Mouse (Mus musculus): ENCODE data around the gene Mettl22. TPM values are rescaled to one million over a fixed set of nuclear protein-coding genes. Genes with fewer than 3 reads are reported as not detected.

Mettl22 gene
- total RNA-seq, 4 experiments from 2014 or later: 26.1 to 30.1 (median 26.4) TPM

DNA sequence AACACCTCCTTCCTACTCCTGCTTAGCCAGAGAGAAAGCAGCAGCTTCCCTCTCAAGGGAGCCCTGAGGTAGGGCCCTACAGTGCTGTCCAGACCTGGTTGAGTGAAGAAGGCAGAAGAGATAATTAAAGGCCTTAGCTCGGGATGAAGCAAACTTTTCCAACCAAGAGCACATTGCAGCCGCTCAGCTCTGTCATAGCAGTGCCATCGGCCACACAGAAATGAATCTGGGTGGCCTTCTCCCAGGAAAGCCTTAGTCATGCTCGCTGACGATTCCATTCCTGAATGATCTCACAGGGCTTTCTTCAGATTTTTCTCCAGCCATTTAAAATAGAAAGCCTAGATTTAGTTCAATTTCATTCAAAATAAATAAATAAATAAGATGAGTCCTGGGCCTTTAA is 39.3 kb downstream of the Mettl22 start:
- no peak for DNase-seq (ENCODE audit: low spot score in 2 of 2)

DNA sequence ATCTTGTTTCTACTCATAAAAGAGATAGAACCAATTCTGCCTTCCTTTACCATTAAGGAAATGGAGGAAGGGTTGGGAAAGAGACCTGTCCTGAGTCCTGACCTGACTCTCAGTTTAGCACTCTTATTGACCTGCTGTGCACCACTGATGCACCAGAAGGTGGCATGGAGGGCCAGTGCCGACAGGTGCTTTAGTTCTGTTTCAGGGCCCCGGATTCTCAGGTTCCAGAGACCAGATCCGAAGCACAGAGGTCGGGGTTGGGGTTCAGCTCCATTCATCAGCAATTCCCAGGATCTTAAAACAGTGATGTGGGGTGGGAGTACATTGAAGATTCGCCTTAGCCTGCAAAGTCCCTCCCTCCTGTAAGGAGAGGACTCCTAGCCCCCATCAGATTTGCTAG is 42.2 kb downstream of the Mettl22 start:
- DNase-seq (ENCODE audit: low spot score in 2 of 2): no peak

DNA sequence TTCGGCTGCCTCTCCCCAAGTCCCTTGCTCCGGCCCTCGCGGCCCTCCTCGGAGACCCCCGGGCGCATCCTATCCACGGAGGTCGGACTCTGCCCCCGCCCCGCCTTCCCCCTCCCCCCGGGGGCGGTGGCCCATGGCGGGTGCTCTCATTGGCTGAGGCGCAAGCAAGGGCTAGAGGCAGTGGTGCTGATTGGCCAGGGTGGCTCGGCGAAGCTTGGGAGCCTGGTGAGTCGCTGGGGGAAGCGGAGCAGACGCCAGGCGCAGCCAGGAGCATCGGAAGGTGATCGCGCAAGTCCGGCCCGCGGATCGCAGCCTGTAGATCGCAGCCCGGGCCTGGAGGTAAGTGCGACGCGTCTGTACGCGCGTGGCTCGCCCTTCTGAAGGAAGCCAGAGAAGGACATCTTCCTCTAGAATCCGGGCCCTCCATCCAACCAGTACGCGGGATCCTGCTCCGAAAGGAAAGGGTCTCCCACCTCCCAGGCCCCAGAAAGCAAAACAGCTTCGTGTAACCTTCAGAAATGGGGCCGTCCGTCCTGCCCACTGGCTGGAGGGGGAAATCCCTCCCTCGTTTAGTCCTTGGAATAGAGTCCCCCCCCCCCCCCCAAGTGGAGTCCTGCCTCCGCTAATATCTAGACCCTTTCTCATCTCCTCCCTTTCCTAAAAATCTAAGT is 42.8 kb downstream of the Mettl22 start, which contains the start of gene Abat:
Abat (plus strand) TSS at position 194 of the 671 bp plus-strand sequence.
- peak; percentile 94 for DNase-seq (ENCODE audit: low spot score in 2 of 2)

DNA sequence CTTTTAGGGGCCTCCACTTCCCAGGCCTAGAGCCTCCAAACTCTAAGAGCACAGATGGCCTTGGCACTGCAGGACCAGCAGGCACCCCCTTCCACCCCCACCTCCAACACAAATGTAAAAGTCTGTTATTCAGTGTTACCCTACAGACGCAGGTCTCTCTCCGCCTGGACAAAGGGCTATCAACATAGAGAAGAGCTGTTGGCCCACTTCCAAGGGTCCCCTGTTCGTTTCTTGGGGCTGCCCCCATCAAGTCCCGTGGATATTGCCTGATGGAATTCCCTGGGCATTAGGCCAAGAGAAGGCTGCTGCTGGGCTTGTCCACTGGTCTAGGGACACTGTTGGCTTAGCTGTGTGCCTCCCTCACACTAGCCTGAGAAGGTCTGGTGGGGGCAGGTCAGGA is 43.6 kb downstream of the Mettl22 start:
- peak in 1 of 2 experiments; percentile 28 for DNase-seq (ENCODE audit: low spot score in 2 of 2)

DNA sequence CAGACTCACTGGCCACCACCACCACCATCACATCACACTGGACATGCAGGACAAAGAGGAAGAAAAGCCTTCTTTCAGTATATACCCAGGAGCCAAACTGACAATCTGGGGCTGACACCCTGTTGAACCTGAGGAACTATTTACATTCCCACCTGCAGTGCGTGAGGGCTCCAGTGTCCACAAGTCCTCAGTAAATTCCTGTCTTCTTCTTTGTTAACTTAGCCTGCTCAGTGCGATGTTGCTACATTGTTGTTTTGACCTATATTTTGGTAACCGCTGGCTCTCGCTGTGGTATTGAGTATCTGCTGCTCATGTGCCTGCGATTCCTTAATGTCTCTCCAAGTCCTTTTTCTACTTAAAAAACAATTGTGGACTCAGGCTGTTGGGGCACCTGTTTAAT is 49.9 kb downstream of the Mettl22 start:
- DNase-seq (ENCODE audit: low spot score in 2 of 2): no peak

DNA sequence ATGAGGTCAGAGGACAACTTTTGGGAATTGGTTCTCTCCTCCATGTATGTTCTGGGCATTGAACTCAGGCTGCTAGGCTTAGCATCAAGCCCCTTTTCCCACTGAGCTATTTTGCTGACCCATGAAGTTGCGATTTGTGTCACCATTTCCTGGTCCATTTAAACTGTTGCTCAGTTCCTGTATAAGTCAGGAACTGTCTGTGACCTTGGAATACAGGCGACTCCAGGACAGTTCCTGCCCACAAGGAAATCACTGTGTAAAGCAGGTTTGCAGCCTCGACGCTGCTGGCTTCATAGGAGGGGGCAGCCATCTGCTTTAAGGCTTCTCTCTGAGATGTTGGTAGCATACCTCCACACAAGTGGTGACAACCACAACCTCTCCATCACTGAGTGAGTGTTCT is 50.7 kb downstream of the Mettl22 start:
- DNase-seq (ENCODE audit: low spot score in 2 of 2): no peak

DNA sequence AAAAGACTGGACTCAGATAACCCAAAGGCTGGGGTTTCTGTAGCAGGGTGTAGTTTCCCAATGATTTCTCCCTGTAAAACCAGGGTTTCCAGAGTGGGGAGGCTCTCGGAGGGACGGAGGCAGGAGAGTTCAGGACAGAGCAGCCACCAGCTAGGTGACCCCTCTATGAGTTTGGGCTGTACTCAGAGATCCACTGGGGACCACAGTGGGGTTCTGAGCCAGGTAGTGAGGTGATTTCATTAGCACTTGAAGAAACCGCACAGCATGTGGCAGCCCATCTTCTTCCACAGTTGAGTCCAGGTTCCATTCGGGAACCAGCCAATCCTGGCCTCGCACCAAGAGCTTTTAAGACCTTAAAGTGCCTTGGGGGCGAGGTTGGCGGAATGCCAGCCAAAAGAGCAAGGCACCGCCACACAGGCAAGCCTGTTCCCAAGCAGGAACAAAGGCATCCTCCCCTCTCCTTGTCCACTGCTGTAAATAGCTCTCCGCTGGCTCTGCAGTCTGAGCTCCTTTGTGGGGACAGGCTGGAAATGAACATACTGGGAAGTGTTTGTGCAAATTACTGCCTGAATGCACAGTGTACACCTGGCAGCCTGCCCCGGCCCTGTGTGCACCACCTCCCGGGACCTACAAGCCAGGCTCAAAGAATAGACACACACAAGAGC is 53.0 kb downstream of the Mettl22 start:
- DNase-seq (ENCODE audit: low spot score in 2 of 2): peak; percentile 43 to 49

DNA sequence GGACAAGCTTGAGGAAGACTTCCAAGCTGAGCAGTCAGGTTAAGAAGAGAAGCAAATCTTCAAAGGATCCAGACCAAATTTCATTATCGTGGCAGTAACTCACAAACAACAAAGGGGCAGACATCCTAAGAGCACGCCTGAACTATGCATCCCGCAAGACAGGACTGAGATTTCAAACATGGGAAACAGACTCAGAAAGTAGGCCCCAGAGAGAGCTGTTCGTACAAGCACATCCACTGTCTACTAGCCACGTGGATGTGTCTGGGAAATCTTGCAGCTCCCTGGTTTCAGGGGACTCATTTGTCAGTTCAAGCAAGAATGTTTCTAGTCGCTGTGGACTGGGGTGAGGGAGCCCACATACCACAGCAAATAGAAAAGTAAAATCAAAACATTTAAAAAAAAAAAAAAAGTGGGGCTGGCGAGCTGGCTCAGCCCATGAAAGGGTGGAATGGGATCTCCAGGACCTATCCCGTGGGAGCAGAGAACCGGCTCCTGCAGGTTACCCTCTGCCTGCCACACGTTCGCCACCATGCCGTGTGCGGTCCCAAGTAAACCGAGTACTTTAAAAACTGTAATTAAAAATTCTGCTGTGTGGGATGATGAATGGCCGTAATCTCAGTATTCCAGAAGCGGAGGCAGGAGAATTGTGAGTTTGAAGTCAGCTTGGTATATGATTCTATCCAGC is 53.7 kb downstream of the Mettl22 start:
- DNase-seq (ENCODE audit: low spot score in 2 of 2): no peak

DNA sequence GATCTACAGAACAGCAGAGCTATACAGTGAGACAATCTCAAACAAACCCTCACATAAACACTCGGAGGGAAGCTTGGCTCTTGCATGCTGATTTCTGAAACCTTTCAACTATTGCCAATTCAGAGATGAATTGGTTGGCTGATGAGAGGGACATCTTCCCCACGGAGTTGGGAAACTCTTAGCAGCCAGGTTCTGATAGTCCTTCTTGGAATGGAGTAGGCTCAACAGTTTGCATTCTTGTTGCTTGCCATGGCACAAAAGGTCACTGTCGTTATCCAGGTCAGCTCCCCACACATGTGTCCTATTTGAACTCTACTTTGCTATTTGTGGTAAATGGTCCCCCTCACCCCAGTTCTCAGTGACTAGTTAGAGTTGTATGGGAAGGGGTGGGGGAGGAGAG is 54.7 kb downstream of the Mettl22 start:
- DNase-seq (ENCODE audit: low spot score in 2 of 2): no peak

DNA sequence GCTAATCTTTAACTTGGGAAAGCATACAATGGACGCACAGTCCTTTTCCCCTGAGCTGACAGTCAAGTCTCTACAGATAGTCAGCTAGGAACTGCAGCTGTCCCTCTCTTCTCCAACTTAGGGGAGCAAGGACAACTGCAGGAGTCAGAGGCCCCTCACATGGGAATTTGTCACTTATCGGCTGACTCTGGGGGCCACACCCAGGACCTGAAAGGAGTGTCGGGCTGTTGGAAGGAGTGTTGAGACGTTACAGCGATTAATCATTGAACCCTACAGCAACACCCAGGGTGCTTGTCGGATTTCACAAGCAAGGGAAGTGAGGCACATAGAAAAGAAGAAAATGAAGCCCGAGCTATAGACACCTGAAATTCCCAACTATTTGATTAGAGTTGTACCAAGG is 55.3 kb downstream of the Mettl22 start:
- DNase-seq (ENCODE audit: low spot score in 2 of 2): no peak

DNA sequence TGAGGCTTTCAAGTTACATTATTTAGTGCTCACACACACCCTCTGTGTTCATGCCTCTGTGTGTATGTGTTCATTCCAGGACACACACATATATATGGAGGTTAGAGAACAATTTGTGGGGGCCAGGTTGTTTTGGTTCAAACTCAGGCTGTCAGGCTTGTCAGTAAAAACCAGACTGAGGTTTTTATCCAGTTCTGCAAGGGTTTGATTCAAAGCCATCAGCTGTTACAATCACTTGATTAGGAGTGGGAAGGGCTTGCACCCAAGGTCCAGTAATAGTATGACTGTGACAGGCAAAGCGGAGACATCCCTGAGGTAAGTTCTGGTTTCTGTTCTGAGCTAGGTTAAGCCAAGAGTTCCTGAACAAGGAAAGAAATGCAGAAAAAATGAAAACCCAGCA is 58.8 kb downstream of the Mettl22 start:
- no peak for DNase-seq (ENCODE audit: low spot score in 2 of 2)

DNA sequence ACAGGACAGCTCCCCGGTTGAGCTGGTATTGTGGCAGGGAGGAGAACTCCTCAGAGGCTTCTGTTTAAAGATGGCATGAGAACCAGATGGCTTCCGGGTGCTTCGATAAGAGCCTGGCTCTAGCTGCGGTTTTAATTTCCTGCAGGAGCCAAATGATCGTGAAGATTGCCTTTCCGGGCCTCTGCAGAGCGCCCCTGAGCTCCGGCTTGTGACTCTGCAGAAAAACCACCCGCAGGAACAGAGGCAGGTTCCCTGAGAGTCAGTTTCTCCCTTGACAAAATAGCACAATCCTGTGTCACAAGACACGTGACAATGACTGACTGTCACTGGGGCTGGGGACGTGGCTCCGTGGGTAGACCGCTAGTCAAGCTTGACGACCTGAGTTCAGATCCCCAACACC is 59.4 kb downstream of the Mettl22 start:
- no peak for DNase-seq (ENCODE audit: low spot score in 2 of 2)

DNA sequence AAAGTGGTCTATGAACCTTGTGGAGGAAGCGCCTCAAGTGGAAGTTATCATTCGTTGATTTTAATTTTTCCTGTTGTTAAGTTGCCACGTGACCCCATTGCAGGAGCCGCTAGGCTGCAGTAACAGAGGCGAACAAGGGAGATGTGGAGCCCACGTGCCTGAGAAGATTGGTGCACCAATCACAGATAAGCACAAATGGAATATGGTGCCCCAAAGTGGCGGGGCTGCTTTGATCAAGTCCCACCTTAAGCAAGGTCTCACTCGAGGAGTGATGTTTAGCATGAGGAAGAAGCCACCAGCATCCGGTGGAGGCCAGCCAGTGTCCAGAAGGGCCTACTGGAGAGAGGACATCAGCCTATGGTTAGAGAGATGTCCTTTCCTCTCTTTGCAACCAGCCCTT is 61.9 kb downstream of the Mettl22 start:
- DNase-seq (ENCODE audit: low spot score in 2 of 2): no peak

DNA sequence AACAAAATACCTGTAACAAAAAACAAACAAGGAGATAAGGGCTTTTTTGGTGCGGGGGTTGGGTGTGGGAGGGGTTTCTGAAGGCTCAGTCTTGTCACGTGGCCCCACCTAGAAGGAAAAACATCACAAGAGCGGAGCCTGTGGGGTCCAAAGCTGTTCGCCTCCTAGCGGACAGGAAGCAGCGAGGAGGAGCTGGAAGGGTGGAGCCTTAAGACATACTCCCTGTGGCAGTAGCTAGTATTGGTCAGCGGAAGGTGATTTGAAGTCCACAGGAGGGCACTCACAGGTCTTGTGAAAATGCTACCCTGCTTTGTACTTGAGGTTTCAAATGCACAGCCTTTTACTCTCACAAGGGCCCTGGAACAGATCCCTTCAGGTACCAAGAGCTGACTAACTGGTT is 62.3 kb downstream of the Mettl22 start:
- no peak for DNase-seq (ENCODE audit: low spot score in 2 of 2)

DNA sequence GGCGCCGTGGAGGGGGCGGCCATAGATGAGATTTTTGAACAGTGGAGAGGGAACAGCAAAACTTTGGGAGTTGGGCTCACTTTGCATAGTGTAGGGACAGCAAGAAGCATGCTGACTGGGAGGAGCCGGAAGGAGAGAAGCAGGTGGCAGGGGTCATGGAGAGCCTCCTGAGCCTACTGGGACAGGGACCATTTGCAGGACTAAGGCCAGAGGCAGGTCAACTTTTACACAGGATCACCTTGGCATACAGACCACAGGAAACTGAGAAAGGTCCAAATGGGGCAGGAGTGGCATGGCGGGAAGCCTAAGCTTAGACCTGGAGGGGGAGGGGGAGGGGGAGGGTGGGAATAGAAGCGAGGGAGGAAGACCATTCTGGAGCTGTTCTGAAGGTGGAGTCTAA is 62.9 kb downstream of the Mettl22 start:
- no peak for DNase-seq (ENCODE audit: low spot score in 2 of 2)

DNA sequence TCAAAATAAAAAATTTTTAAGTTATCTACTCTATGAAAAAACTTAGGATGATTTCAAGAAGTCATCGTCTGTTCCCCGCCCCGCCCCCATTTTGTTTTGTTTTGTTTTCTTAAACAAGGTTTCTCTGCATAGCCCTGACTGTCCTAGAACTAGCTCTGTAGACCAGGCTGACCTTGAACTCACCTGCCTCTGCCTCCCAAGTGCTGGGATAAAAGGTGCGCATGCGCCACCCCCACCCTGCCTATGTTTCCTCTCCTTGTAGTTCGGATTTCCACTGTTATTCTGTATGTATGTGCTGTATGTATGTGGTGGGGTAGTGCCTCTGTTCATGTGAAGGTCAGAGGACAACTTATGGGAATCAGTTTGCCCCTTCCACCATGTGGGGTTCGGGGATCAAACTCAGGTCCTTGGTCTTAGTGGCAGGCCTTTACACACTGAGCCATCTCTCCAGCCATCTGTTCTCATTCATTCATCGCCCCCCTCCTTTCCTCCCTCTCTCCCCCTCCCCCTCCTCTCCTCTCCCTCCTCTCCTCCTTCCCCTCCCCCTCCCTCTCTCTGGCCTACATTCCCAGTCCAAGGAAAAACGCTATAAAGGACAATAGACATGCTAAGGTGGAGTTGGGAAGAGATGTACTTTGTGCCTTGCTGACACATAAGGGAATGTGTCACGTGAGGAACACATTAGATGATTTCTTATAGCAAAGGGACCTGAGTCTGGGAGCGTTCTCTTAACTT is 64.0 kb downstream of the Mettl22 start:
- no peak for DNase-seq (ENCODE audit: low spot score in 2 of 2)

DNA sequence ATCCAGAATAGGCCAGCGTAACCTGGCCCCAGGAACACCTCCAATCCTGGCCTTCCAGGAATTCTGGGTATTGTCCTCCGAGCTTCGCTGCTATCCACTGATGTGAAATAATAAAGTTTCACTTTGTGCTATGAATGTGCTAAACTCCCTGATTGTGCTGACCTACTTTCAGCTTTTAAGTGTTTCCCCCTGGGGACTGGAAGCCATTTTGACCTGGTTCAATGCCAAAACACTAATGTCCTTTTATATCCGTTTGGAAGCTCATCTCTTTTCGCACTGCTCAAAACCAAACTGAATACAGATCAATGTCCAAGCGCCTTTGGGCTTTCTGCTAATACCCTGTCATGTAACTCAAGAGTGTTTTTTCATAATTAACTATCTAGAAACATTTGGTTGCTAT is 64.8 kb downstream of the Mettl22 start:
- DNase-seq (ENCODE audit: low spot score in 2 of 2): no peak

DNA sequence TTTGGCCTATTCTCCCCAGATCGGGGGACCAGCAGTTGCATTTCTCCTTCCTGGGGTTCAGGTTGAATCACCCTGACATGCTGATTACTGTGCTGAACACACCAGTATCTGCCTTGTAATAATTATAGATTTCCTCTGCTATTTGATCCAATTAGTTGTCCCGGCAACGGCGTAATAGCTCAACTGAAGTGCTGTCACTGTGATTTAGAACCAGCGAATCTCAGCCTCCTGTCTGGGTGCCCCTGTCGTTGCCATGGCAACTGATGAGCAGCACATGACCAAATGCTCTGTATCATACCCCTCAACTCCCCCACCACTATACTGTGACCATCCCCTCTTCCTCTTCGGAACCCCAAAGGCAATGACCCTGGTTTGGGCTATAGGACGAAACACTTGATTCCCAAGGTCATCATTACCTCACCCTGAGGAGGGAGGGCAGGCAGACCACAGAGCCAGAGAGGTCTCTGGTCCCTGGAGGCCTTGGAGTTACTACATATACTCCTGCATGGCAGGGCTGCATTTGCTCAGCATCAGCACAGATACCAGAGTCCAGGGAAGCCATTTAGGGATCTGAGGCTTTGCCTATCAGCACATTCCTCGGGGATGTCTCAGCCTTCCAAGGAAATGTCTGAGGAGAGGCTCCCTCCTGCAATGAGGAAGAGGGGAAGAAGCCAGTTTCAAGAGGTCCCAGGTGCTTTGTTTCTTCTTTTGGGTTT is 68.7 kb downstream of the Mettl22 start:
- peak; percentile 70 to 80 for DNase-seq (ENCODE audit: low spot score in 2 of 2)
